Mouse (Mus musculus): Measurements from ENCODE around the gene Slc44a5. TPM values are rescaled to one million over a fixed set of nuclear protein-coding genes. Genes with fewer than 3 reads are reported as not detected.
"Not testable (repeated sequence)": the region's sequence is repeated elsewhere in the genome, so short reads cannot be mapped to it uniquely, and the experiment has no call there.

Gene Slc44a5
- polyA plus RNA-seq, 1 experiment from 2014 or later = 1.1 TPM

- Histone ChIP-seq H3K4me3 (no peak overlapping the region), H3K9me3 (no peaks in the 10 kb centered on the region), H3K36me3 (no peaks in the 10 kb centered on the region), H3K4me1 (no peaks in the 10 kb centered on the region), H3K27ac (no peak overlapping the region), H3K27me3 (ENCODE audit: insufficient read depth, poor library complexity, severe bottlenecking) (peaks cover 19% of the 10 kb centered on the region; the same call in 1 of the 2 replicates)
- 55% methylated on average over 2 of the region's 2 CpGs for WGBS
- DNase-seq (ENCODE audit: low spot score) = peak; percentile 63
Observed at GRCm38 (mm10) chr3:153980611-153981010, 7.4 kb downstream of the Slc44a5 start.

- no peaks in the 10 kb centered on the region for H3K4me1 ChIP-seq
- H3K9me3 ChIP-seq = no peaks in the 10 kb centered on the region
- H3K27ac ChIP-seq = no peak overlapping the region
- H3K4me3 ChIP-seq = no peak overlapping the region
- H3K27me3 ChIP-seq (ENCODE audit: insufficient read depth, poor library complexity, severe bottlenecking) = 0 out of 2 replicates have a peak, but pooled peaks cover 3% of the 10 kb centered on the region
- DNase-seq (ENCODE audit: low spot score) = peak; percentile 75
- H3K36me3 ChIP-seq = no peaks in the 10 kb centered on the region
- WGBS = 51% methylated on average over 10 of the region's 10 CpGs
Observed at GRCm38 (mm10) chr3:153984428-153985340, 11.4 kb downstream of the Slc44a5 start.

GRCm38 (mm10) chr3:153999797-154000528 is 26.7 kb downstream of the Slc44a5 start:
- H3K36me3 ChIP-seq = no peaks in the 10 kb centered on the region
- 91% methylated on average over 5 of the region's 5 CpGs for WGBS
- no peaks in the 10 kb centered on the region for H3K4me1 ChIP-seq
- no peak overlapping the region for H3K4me3 ChIP-seq
- H3K9me3 ChIP-seq = no peaks in the 10 kb centered on the region
- H3K27me3 ChIP-seq (ENCODE audit: insufficient read depth, poor library complexity, severe bottlenecking) = no peaks in the 10 kb centered on the region
- DNase-seq (ENCODE audit: low spot score) = peak; percentile 87
- H3K27ac ChIP-seq = peak overlapping the region; percentile 22; the same call in 1 of the 2 replicates

- 78% methylated on average over 5 of the region's 5 CpGs for WGBS
- no peaks in the 10 kb centered on the region for H3K36me3 ChIP-seq
- no peak overlapping the region for H3K4me3 ChIP-seq
- H3K4me1 ChIP-seq = no peaks in the 10 kb centered on the region
- no peak for DNase-seq (ENCODE audit: low spot score)
- H3K9me3 ChIP-seq = no peaks in the 10 kb centered on the region
- H3K27me3 ChIP-seq (ENCODE audit: insufficient read depth, poor library complexity, severe bottlenecking) = no peaks in the 10 kb centered on the region
- H3K27ac ChIP-seq = no peak overlapping the region
Observed at GRCm38 (mm10) chr3:154001348-154001747, 28.1 kb downstream of the Slc44a5 start.

- WGBS = 85% methylated on average over 4 of the region's 4 CpGs
- H3K9me3 ChIP-seq = no peaks in the 10 kb centered on the region
Observed at GRCm38 (mm10) chr3:154046876-154047275, 73.6 kb downstream of the Slc44a5 start.

GRCm38 (mm10) chr3:154053331-154053730 is 80.1 kb downstream of the Slc44a5 start:
- H3K9me3 ChIP-seq = no peaks in the 10 kb centered on the region

More at GRCm38 (mm10) chr3:154046876-154047275, 73.6 kb downstream of the Slc44a5 start:
- H3K27ac ChIP-seq = no peak overlapping the region
- no peaks in the 10 kb centered on the region for H3K36me3 ChIP-seq
- no peaks in the 10 kb centered on the region for H3K4me1 ChIP-seq
- H3K4me3 ChIP-seq = no peak overlapping the region
- no peak for DNase-seq (ENCODE audit: low spot score)
- H3K27me3 ChIP-seq (ENCODE audit: insufficient read depth, poor library complexity, severe bottlenecking) = no peaks in the 10 kb centered on the region

GRCm38 (mm10) chr3:154057464-154057863 is 84.2 kb downstream of the Slc44a5 start:
- H3K4me1 ChIP-seq = peaks cover 18% of the 10 kb centered on the region
- no peak overlapping the region for H3K27ac ChIP-seq
- H3K9me3 ChIP-seq = no peaks in the 10 kb centered on the region
- H3K27me3 ChIP-seq (ENCODE audit: insufficient read depth, poor library complexity, severe bottlenecking) = peaks cover 9% of the 10 kb centered on the region
- 47% methylated on average over 2 of the region's 2 CpGs for WGBS
- DNase-seq (ENCODE audit: low spot score) = no peak
- H3K36me3 ChIP-seq = no peaks in the 10 kb centered on the region
- H3K4me3 ChIP-seq = no peak overlapping the region

More at GRCm38 (mm10) chr3:154053331-154053730, 80.1 kb downstream of the Slc44a5 start:
- Histone ChIP-seq H3K4me3 (no peak overlapping the region), H3K27me3 (ENCODE audit: insufficient read depth, poor library complexity, severe bottlenecking) (peaks cover 4% of the 10 kb centered on the region; the same call in 1 of the 2 replicates), H3K4me1 (peaks cover 12% of the 10 kb centered on the region), H3K27ac (no peak overlapping the region), H3K36me3 (no peaks in the 10 kb centered on the region)
- 42% methylated on average over 7 of the region's 7 CpGs for WGBS
- no peak for DNase-seq (ENCODE audit: low spot score)

GRCm38 (mm10) chr3:154058200-154058599 is 85.0 kb downstream of the Slc44a5 start:
- Histone ChIP-seq H3K27ac (no peak overlapping the region), H3K36me3 (no peaks in the 10 kb centered on the region), H3K9me3 (no peaks in the 10 kb centered on the region), H3K4me3 (no peak overlapping the region), H3K4me1 (peaks cover 13% of the 10 kb centered on the region), H3K27me3 (ENCODE audit: insufficient read depth, poor library complexity, severe bottlenecking) (peaks cover 9% of the 10 kb centered on the region)
- no peak for DNase-seq (ENCODE audit: low spot score)
- 29% methylated on average over 5 of the region's 5 CpGs for WGBS

- not testable (repeated sequence) for H3K27me3 ChIP-seq (ENCODE audit: insufficient read depth, poor library complexity, severe bottlenecking); H3K4me3 ChIP-seq; H3K27ac ChIP-seq; DNase-seq (ENCODE audit: low spot score); H3K9me3 ChIP-seq; H3K36me3 ChIP-seq
- H3K4me1 ChIP-seq = peaks cover 10% of the 10 kb centered on the region
Observed at GRCm38 (mm10) chr3:154071989-154072388, 98.8 kb downstream of the Slc44a5 start.

GRCm38 (mm10) chr3:154075749-154076148 is 102.5 kb downstream of the Slc44a5 start:
- no peaks in the 10 kb centered on the region for H3K9me3 ChIP-seq
- no peak overlapping the region for H3K27ac ChIP-seq
- H3K36me3 ChIP-seq = no peaks in the 10 kb centered on the region
- H3K4me3 ChIP-seq = 0 out of 2 replicates have a peak overlapping the region, but pooled peaks have one; percentile 3
- H3K27me3 ChIP-seq (ENCODE audit: insufficient read depth, poor library complexity, severe bottlenecking) = no peaks in the 10 kb centered on the region
- WGBS = 54% methylated on average over 10 of the region's 10 CpGs
- H3K4me1 ChIP-seq = peaks cover 6% of the 10 kb centered on the region; the same call in 1 of the 2 replicates
- no peak for DNase-seq (ENCODE audit: low spot score)

GRCm38 (mm10) chr3:154081687-154082086 is 108.5 kb downstream of the Slc44a5 start:
- H3K36me3 ChIP-seq = no peaks in the 10 kb centered on the region
- no peaks in the 10 kb centered on the region for H3K27me3 ChIP-seq (ENCODE audit: insufficient read depth, poor library complexity, severe bottlenecking)
- H3K4me1 ChIP-seq = no peaks in the 10 kb centered on the region
- H3K9me3 ChIP-seq = no peaks in the 10 kb centered on the region
- H3K4me3 ChIP-seq = no peak overlapping the region
- WGBS = 86% methylated on average over 12 of the region's 12 CpGs
- DNase-seq (ENCODE audit: low spot score) = no peak
- no peak overlapping the region for H3K27ac ChIP-seq

GRCm38 (mm10) chr3:154082241-154082640 is 109.0 kb downstream of the Slc44a5 start:
- no peaks in the 10 kb centered on the region for H3K9me3 ChIP-seq
- no peak for DNase-seq (ENCODE audit: low spot score)
- H3K27ac ChIP-seq = no peak overlapping the region
- H3K36me3 ChIP-seq = no peaks in the 10 kb centered on the region
- WGBS = 68% methylated on average over 9 of the region's 9 CpGs
- H3K4me3 ChIP-seq = no peak overlapping the region
- H3K4me1 ChIP-seq = no peaks in the 10 kb centered on the region
- H3K27me3 ChIP-seq (ENCODE audit: insufficient read depth, poor library complexity, severe bottlenecking) = no peaks in the 10 kb centered on the region

- H3K27ac ChIP-seq = no peak overlapping the region
- WGBS = 63% methylated on average over 7 of the region's 7 CpGs
- H3K9me3 ChIP-seq = no peaks in the 10 kb centered on the region
- DNase-seq (ENCODE audit: low spot score) = no peak
- H3K27me3 ChIP-seq (ENCODE audit: insufficient read depth, poor library complexity, severe bottlenecking) = no peaks in the 10 kb centered on the region
- no peaks in the 10 kb centered on the region for H3K4me1 ChIP-seq
- no peaks in the 10 kb centered on the region for H3K36me3 ChIP-seq
- H3K4me3 ChIP-seq = no peak overlapping the region
Observed at GRCm38 (mm10) chr3:154082961-154083360, 109.7 kb downstream of the Slc44a5 start.
